Mouse (Mus musculus) forebrain, embryonic 13.5 days (tissue): ENCODE measurements at regions not wholly inside any gene's neighbourhood (a gene's known extent, or its start where the extent isn't known, plus 50 kb on each side); places are given as distances from the start of the nearest gene placed in this dataset.

Experiments used
- ATAC-seq: fragments of 200-750 bp; cut with Nextera tagmentation; 2 replicates; pipeline ENCODE4 v1.8.0; 2017
- H3K27ac ChIP-seq: fragments of 300-500 bp; sonication (generic); 2 replicates; pipeline ENCODE4 v1.5.1; 2015; ENCODE audit warnings: inconsistent platforms, mild to moderate bottlenecking, moderate library complexity
- H3K27me3 ChIP-seq: fragments of 300-500 bp; sonication (generic); 2 replicates; pipeline ENCODE4 v1.6.1; 2015; ENCODE audit warnings: mild to moderate bottlenecking, inconsistent platforms
- H3K36me3 ChIP-seq: fragments of 300-500 bp; sonication (generic); 2 replicates; pipeline ENCODE4 v1.6.1; 2015; ENCODE audit warnings: mild to moderate bottlenecking, inconsistent platforms; ENCODE audit not compliant: poor library complexity, severe bottlenecking
- H3K4me1 ChIP-seq: fragments of 300-500 bp; sonication (generic); 2 replicates; pipeline ENCODE4 v1.6.1; 2015; ENCODE audit warnings: inconsistent platforms
- H3K4me2 ChIP-seq: fragments of 300-500 bp; sonication (generic); 2 replicates; pipeline ENCODE4 v1.6.1; 2015; ENCODE audit warnings: inconsistent platforms, mild to moderate bottlenecking, moderate library complexity
- H3K4me3 ChIP-seq: fragments of 300-500 bp; sonication (generic); 2 replicates; pipeline ENCODE4 v1.5.1; 2015; ENCODE audit warnings: mild to moderate bottlenecking, inconsistent platforms
- H3K9ac ChIP-seq: fragments of 300-500 bp; sonication (generic); 2 replicates; pipeline ENCODE4 v1.6.1; 2015; ENCODE audit warnings: mild to moderate bottlenecking, inconsistent platforms
- H3K9me3 ChIP-seq: fragments of 300-500 bp; sonication (generic); replicated peaks from 2 replicates; pipeline ENCODE4 v1.6.1; 2016; ENCODE audit warnings: inconsistent platforms
- WGBS: fragments of 180-500 bp; shearing (Covaris S2); methylation state at CpG from one replicate; pipeline ENCODE4 v1.1.7; 2015; 5-methylcytosine and 5-hydroxymethylcytosine counted together

GRCm38 (mm10) chr11:31282136-31282535, 87.7 kb downstream of the Stc2 start:
- whole genome bisulfite sequencing = 65% methylated on average over 2 of the region's 2 CpGs
- no peak overlapping the region for H3K27ac ChIP-seq
- H3K4me1 ChIP-seq = no peaks in the 10 kb centered on the region
- H3K4me2 ChIP-seq = no peak overlapping the region
- no peaks in the 10 kb centered on the region for H3K9me3 ChIP-seq
- H3K36me3 ChIP-seq = no peaks in the 10 kb centered on the region
- no peaks in the 10 kb centered on the region for H3K27me3 ChIP-seq
- no peak overlapping the region for H3K4me3 ChIP-seq
- H3K9ac ChIP-seq = no peak overlapping the region
- ATAC-seq = no peak

- Histone ChIP-seq H3K27ac (no peak overlapping the region), H3K9me3 (no peaks in the 10 kb centered on the region), H3K27me3 (no peaks in the 10 kb centered on the region), H3K4me1 (no peaks in the 10 kb centered on the region), H3K4me2 (no peak overlapping the region), H3K36me3 (no peaks in the 10 kb centered on the region), H3K9ac (no peak overlapping the region), H3K4me3 (no peak overlapping the region)
- 29% methylated on average over 2 of the region's 2 CpGs for WGBS
- ATAC-seq = peak; percentile 74
Measured at GRCm38 (mm10) chr11:31248467-31248866, 66.2 kb upstream of the Gm17332 start.
